Mouse (Mus musculus) embryonic stem cell, embryonic (primary cell): ENCODE measurements at regions not wholly inside any gene's neighbourhood (a gene's known extent, or its start where the extent isn't known, plus 50 kb on each side); places are given as distances from the start of the nearest gene placed in this dataset.

Experiments
- CTCF ChIA-PET, 4 experiments: fragments of 300-600 bp in 2 of 4; fragments of 350-600 bp in 2 of 4; sonication (Branson Sonifier 250); formaldehyde crosslinking; loops; one replicate each; lab custom pipeline; 2022; ENCODE audit warnings: inconsistent platforms in 2 of 4; lab: Charles Lee
- POLR2A ChIA-PET, 4 experiments: fragments of 300-600 bp in 2 of 4; fragments of 350-600 bp in 2 of 4; sonication (Branson Sonifier 250); formaldehyde crosslinking; loops; one replicate each; lab custom pipeline; 2022; ENCODE audit warnings: antibody characterized with exemption in 4 of 4, inconsistent platforms in 1 of 4; lab: Charles Lee

GRCm38 (mm10) chr2:92544364-92545151, 54.9 kb upstream of the Chst1 start:
- ChIA-PET POLR2A (interaction anchor here in 2 of 4 experiments (0.9 to 1.6 kb wide), 5 partner anchors 11 to 18 kb away, joined by 3 to 6 read pairs (median 3); no protein-coding TSS in a partner anchor), CTCF (interaction anchor here in 2 of 4 experiments (0.5 to 0.7 kb wide), 4 partner anchors 16 to 595 kb away, joined by 3 to 5 read pairs (median 3); no protein-coding TSS in a partner anchor)

GRCm38 (mm10) chr2:92540841-92541240, 58.7 kb upstream of the Chst1 start:
- CTCF ChIA-PET, result interaction anchor here in 1 of 4 experiments (0.7 kb wide), 1 partner anchor 550 kb away, joined by 3 read pairs; no protein-coding TSS in a partner anchor
- POLR2A ChIA-PET, result interaction anchor here in 1 of 4 experiments (0.5 kb wide), 1 partner anchor 789 kb away, joined by 3 read pairs; no protein-coding TSS in a partner anchor

GRCm38 (mm10) chr2:92531996-92532395, 67.5 kb upstream of the Chst1 start:
- POLR2A ChIA-PET, result no interaction called here
- CTCF ChIA-PET, result interaction anchor here in 1 of 4 experiments (1.2 kb wide), 1 partner anchor 17 kb away, joined by 3 read pairs; no protein-coding TSS in a partner anchor

- POLR2A ChIA-PET, result interaction anchor here in 1 of 4 experiments (1.1 kb wide), 1 partner anchor 13 kb away, joined by 4 read pairs; no protein-coding TSS in a partner anchor
Observed at GRCm38 (mm10) chr2:92530677-92531076, 68.8 kb upstream of the Chst1 start.

GRCm38 (mm10) chr2:92529670-92530322, 69.5 kb upstream of the Slc35c1 start:
- POLR2A ChIA-PET, result interaction anchor here in 2 of 4 experiments (0.6 to 1.3 kb wide), 6 partner anchors 10 to 827 kb away, joined by 3 to 6 read pairs (median 4); no protein-coding TSS in a partner anchor

More at GRCm38 (mm10) chr2:92530677-92531076, 68.8 kb upstream of the Chst1 start:
- CTCF ChIA-PET, result interaction anchor here in 1 of 4 experiments (0.5 kb wide), 2 partner anchors 32 to 1830 kb away, joined by 3 to 8 read pairs; no protein-coding TSS in a partner anchor

GRCm38 (mm10) chr2:92529071-92529641, 68.8 kb upstream of the Slc35c1 start:
- ChIA-PET POLR2A (interaction anchor here in 2 of 4 experiments (0.6 to 1.3 kb wide), 6 partner anchors 9 to 828 kb away, joined by 3 to 6 read pairs (median 4); no protein-coding TSS in a partner anchor), CTCF (interaction anchor here in 3 of 4 experiments (0.6 to 1.1 kb wide), 8 partner anchors 14 to 1154 kb away, joined by 3 to 4 read pairs (median 3); no protein-coding TSS in a partner anchor)

More at GRCm38 (mm10) chr2:92529670-92530322, 69.5 kb upstream of the Slc35c1 start:
- CTCF ChIA-PET, result interaction anchor here in 1 of 4 experiments (0.7 to 1.0 kb wide), 4 partner anchors 26 to 277 kb away, joined by 3 to 4 read pairs (median 4); no protein-coding TSS in a partner anchor

GRCm38 (mm10) chr2:92528119-92528830, 67.9 kb upstream of the Slc35c1 start:
- ChIA-PET POLR2A (interaction anchor here in 1 of 4 experiments (1.3 kb wide), 1 partner anchor 16 kb away, joined by 6 read pairs; no protein-coding TSS in a partner anchor), CTCF (interaction anchor here in 2 of 4 experiments (0.7 to 1.1 kb wide), 2 partner anchors 13 to 16 kb away, joined by 3 read pairs; no protein-coding TSS in a partner anchor)

- POLR2A ChIA-PET, result interaction anchor here in 1 of 4 experiments (1.1 to 1.2 kb wide), 2 partner anchors 18 to 33 kb away, joined by 3 to 4 read pairs; no protein-coding TSS in a partner anchor
- CTCF ChIA-PET, result interaction anchor here in 1 of 4 experiments (0.6 kb wide), 1 partner anchor 313 kb away, joined by 4 read pairs; no protein-coding TSS in a partner anchor
Observed at GRCm38 (mm10) chr2:92526676-92527395, 66.5 kb upstream of the Slc35c1 start.

GRCm38 (mm10) chr2:92525628-92526027, 65.3 kb upstream of the Slc35c1 start:
- POLR2A ChIA-PET, result interaction anchor here in 3 of 4 experiments (0.7 to 1.2 kb wide), 4 partner anchors 18 to 219 kb away, joined by 3 to 4 read pairs (median 4); no protein-coding TSS in a partner anchor

GRCm38 (mm10) chr2:92525062-92525623, 64.8 kb upstream of the Slc35c1 start:
- CTCF ChIA-PET, result interaction anchor here in 1 of 4 experiments (0.5 kb wide), 1 partner anchor 595 kb away, joined by 8 read pairs; no protein-coding TSS in a partner anchor
- POLR2A ChIA-PET, result interaction anchor here in 2 of 4 experiments (0.7 to 1.0 kb wide), 2 partner anchors 18 to 219 kb away, joined by 3 to 4 read pairs; no protein-coding TSS in a partner anchor

More at GRCm38 (mm10) chr2:92525628-92526027, 65.3 kb upstream of the Slc35c1 start:
- CTCF ChIA-PET, result interaction anchor here in 1 of 4 experiments (0.5 kb wide), 1 partner anchor 595 kb away, joined by 8 read pairs; no protein-coding TSS in a partner anchor

- ChIA-PET CTCF (no interaction called here), POLR2A (no interaction called here)
Observed at GRCm38 (mm10) chr2:92524346-92524905, 64.1 kb upstream of the Slc35c1 start.

GRCm38 (mm10) chr2:92523321-92523895, 63.1 kb upstream of the Slc35c1 start:
- ChIA-PET CTCF (interaction anchor here in 1 of 4 experiments (0.6 kb wide), 1 partner anchor 54 kb away, joined by 3 read pairs; no protein-coding TSS in a partner anchor), POLR2A (no interaction called here)

- POLR2A ChIA-PET, result no interaction called here
- CTCF ChIA-PET, result no interaction called here
Observed at GRCm38 (mm10) chr2:92521527-92521926, 61.2 kb upstream of the Slc35c1 start.

GRCm38 (mm10) chr2:92519396-92519795, 59.1 kb upstream of the Slc35c1 start:
- CTCF ChIA-PET, result no interaction called here
- POLR2A ChIA-PET, result interaction anchor here in 1 of 4 experiments (1.5 kb wide), 1 partner anchor 10 kb away, joined by 4 read pairs; no protein-coding TSS in a partner anchor

GRCm38 (mm10) chr2:92518891-92519290, 58.6 kb upstream of the Slc35c1 start:
- ChIA-PET CTCF (no interaction called here), POLR2A (no interaction called here)
